ENCODE assay signal across 10 mouse cellular contexts in the genomic region with DNA sequence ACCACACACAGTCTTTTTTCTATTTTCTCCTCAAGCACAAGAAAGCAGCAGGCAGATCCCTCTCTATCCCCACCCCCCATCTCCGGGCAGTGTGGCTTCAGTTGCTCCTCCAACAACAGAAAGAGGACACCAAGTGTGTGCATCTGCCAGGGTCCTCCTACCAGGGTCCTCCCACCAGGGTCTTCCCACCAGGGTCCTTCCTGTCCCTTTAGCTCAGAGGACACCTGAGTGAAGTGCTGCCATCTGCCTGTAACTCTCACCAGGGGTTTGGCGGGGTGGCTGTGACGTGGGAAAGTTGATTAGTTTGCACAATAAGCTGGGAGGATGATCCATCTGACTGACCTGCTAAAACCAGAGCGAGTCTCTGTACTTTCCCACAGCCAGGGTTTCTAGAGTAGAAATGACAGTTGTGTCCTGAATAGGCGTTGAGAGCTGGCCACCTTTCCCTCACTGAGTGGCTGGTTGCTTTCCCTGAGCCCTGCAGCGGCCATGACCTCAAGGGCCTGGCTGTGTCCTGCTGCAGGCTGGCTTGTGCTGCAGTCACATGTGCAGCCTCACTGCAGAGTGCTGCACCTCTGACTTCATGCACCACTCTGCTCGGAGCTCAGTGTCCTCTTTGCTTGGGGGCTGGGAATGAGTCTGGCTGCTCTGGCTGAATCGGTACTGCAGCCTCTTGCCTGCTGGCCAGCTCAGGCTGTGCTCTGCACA. TPM values are rescaled to one million over a fixed set of nuclear protein-coding genes. Genes with fewer than 3 reads are reported as not detected.
A peak's percentile ranks its signal among the peaks of the same experiment; 100 is the strongest.
DNase-seq lines count a peak whose midpoint lies in the region; ATAC-seq lines count a peak whose summit lies in the region.
"Had no signal": no experiment of that assay in that cellular context is flagged by ENCODE, and none has a peak within 500 bp of the region (broad histone marks: within the 10 kb centered on the region; RNA-seq: fewer than 3 reads in every experiment).

No protein-coding gene starts in this region.

- H3K4me3 ChIP-seq in embryonic facial prominence, embryonic 14.5 days (ENCODE audit: low read depth, low read length) = no peak overlapping the region

- H3K36me3 ChIP-seq in embryonic facial prominence, embryonic 14.5 days (ENCODE audit: control insufficient read depth, insufficient read depth, low read length) = no peaks in the 10 kb centered on the region

- H3K4me1 ChIP-seq in embryonic facial prominence, embryonic 14.5 days (ENCODE audit: control insufficient read depth, insufficient read depth, low read length) = no peaks in the 10 kb centered on the region; the same call in 1 of the 2 replicates

- ATAC-seq in embryonic facial prominence, embryonic 14.5 days (ENCODE audit: low read depth) = 0 out of 2 replicates have a peak, but pooled peaks have one; percentile 12
- ATAC-seq: lung, postnatal 0 days had no signal

- no peak overlapping the region for H3K27ac ChIP-seq in embryonic facial prominence, embryonic 14.5 days (replicated peaks; ENCODE audit: low read depth, low read length)

- WGBS in embryonic facial prominence, embryonic 14.5 days = 43% methylated on average over 8 of the region's 8 CpGs

- no peaks in the 10 kb centered on the region for H3K9me3 ChIP-seq in embryonic facial prominence, embryonic 14.5 days (ENCODE audit: control insufficient read depth, low read length)

- intact Hi-C loops in left cerebral cortex, postnatal 4 days (cut with DNase I) = no loop called here

- no peaks in the 10 kb centered on the region for H3K27me3 ChIP-seq in embryonic facial prominence, embryonic 14.5 days (replicated peaks; ENCODE audit: control insufficient read depth, insufficient read depth, low read length)

- DNase-seq in heart, adult 11 months = peak; percentile 94
- no peak for DNase-seq in heart, adult 9 months (ENCODE audit: low spot score in 2 of 2)
- DNase-seq in Muller cell, postnatal 12 days (ENCODE audit: inconsistent ontology term) = peak; percentile 12
- DNase-seq in embryonic facial prominence, embryonic 14.5 days (ENCODE audit: low spot score) = no peak
- DNase-seq in kidney, postnatal 4 days = peak; percentile 44 to 62
- DNase-seq in thymus, postnatal 36 days = no peak
- no peak for DNase-seq in right cerebral cortex, postnatal 36 days (ENCODE audit: low spot score in 2 of 2)
- no peak for DNase-seq in left cerebral cortex, postnatal 4 days
- DNase-seq: gastrocnemius, postnatal 25 days had no signal

- H3K4me2 ChIP-seq in embryonic facial prominence, embryonic 14.5 days (ENCODE audit: low read depth, low read length) = no peak overlapping the region

- no peak overlapping the region for H3K9ac ChIP-seq in embryonic facial prominence, embryonic 14.5 days (ENCODE audit: low read depth, low read length)

RNA-seq across cellular contexts. Expression of a gene that starts 15.4 kb away (rescaled TPM):
- 0.70 and 0.77 TPM in 2 replicates for polyA plus RNA-seq in embryonic facial prominence, embryonic 14.5 days (2014; fragmentation: Nextera tagmentation; extraction: Ambion mirVana)
- total RNA-seq in left cerebral cortex, postnatal 4 days (2021) = 10 to 100 TPM; 16.7 to 17.7 TPM

RNA-seq across cellular contexts. Expression of a gene that starts 38.7 kb away (rescaled TPM):
- 60.4 and 65.0 TPM in 2 replicates for polyA plus RNA-seq in embryonic facial prominence, embryonic 14.5 days (2014; fragmentation: Nextera tagmentation; extraction: Ambion mirVana)
- 10 to 100 TPM; 30.0 to 30.2 TPM for total RNA-seq in left cerebral cortex, postnatal 4 days (2021)

Comparison
In these comparisons a context has a peak if more than half of its experiments do, and no peak if none do; other contexts are left out.
1. DNase-seq: peak in heart, adult 11 months (single experiment), Muller cell, postnatal 12 days (single experiment) and kidney, postnatal 4 days (2 of 2); none in heart, adult 9 months (0 of 2), embryonic facial prominence, embryonic 14.5 days (single experiment), thymus, postnatal 36 days (0 of 2), right cerebral cortex, postnatal 36 days (0 of 2) and left cerebral cortex, postnatal 4 days (single experiment).